Mouse (Mus musculus): ENCODE data around the gene Psenen.

Psenen gene

GRCm38 (mm10) chr7:30588676-30589434, 25.4 kb upstream of the Psenen start, which contains the start of gene Kmt2b:
TSS of gene Kmt2b (minus strand) at chr7:30588726.
- DNase-seq = peak; percentile 91 to 96

- peak in 1 of 2 experiments; percentile 65 for DNase-seq
Measured at GRCm38 (mm10) chr7:30587842-30588667, 24.6 kb upstream of the Psenen start.

- peak in 1 of 2 experiments; percentile 43 for DNase-seq
Measured at GRCm38 (mm10) chr7:30586455-30587020, 23.1 kb upstream of the Psenen start.

- DNase-seq = no peak
Measured at GRCm38 (mm10) chr7:30585170-30585569, 21.7 kb upstream of the Psenen start.

GRCm38 (mm10) chr7:30584339-30584738, 20.9 kb upstream of the Psenen start:
- no peak for DNase-seq

GRCm38 (mm10) chr7:30581547-30581946, 18.1 kb upstream of the Psenen start:
- DNase-seq = no peak

GRCm38 (mm10) chr7:30579950-30580349, 16.5 kb upstream of the Psenen start:
- DNase-seq = no peak

GRCm38 (mm10) chr7:30572969-30573368, 9.5 kb upstream of the Psenen start:
- no peak for DNase-seq

- DNase-seq = no peak
Measured at GRCm38 (mm10) chr7:30572389-30572788, 9.0 kb upstream of the Psenen start.

GRCm38 (mm10) chr7:30567555-30567954, 4.1 kb upstream of the Psenen start:
- DNase-seq = no peak

GRCm38 (mm10) chr7:30566033-30566432, 2.6 kb upstream of the Psenen start:
- DNase-seq = no peak

- no peak for DNase-seq
Measured at GRCm38 (mm10) chr7:30564970-30565571, 1.6 kb upstream of the Psenen start, which contains the start of gene Igflr1. TSS of gene Igflr1 (plus strand) at chr7:30565427.

- peak; percentile 57 to 70 for DNase-seq
Measured at GRCm38 (mm10) chr7:30563906-30564280, 466 bp upstream of the Psenen start.

GRCm38 (mm10) chr7:30562526-30563116, 806 bp downstream of the Psenen start:
- DNase-seq = no peak

- no peak for DNase-seq
Measured at GRCm38 (mm10) chr7:30560296-30560695, 3.1 kb downstream of the Psenen start.

- DNase-seq = peak; percentile 91 to 96
Measured at GRCm38 (mm10) chr7:30559443-30559954, 3.9 kb downstream of the Psenen start, which contains the start of gene Lin37. TSS of gene Lin37 (minus strand) at chr7:30559838.

- no peak for DNase-seq
Measured at GRCm38 (mm10) chr7:30558656-30559442, 4.6 kb downstream of the Psenen start.

GRCm38 (mm10) chr7:30557901-30558514, 5.4 kb downstream of the Psenen start:
- DNase-seq = no peak

- DNase-seq = no peak
Measured at GRCm38 (mm10) chr7:30556894-30557536, 6.4 kb downstream of the Psenen start.
